Mouse (Mus musculus): ENCODE measurements around the gene Farp1.

Gene Farp1

GRCm38 (mm10) chr14:121229036-121229773 lies 194.2 kb downstream of the Farp1 start:
- no peak for DNase-seq

- no peak for DNase-seq
Observed at GRCm38 (mm10) chr14:121231232-121231631, 196.2 kb downstream of the Farp1 start.

GRCm38 (mm10) chr14:121234741-121235307 lies 199.8 kb downstream of the Farp1 start:
- no peak for DNase-seq

GRCm38 (mm10) chr14:121236736-121237135 lies 201.7 kb downstream of the Farp1 start:
- DNase-seq, result no peak

- no peak for DNase-seq
Observed at GRCm38 (mm10) chr14:121238727-121239126, 203.7 kb downstream of the Farp1 start.

GRCm38 (mm10) chr14:121239386-121239785 lies 204.4 kb downstream of the Farp1 start:
- no peak for DNase-seq

DNA sequence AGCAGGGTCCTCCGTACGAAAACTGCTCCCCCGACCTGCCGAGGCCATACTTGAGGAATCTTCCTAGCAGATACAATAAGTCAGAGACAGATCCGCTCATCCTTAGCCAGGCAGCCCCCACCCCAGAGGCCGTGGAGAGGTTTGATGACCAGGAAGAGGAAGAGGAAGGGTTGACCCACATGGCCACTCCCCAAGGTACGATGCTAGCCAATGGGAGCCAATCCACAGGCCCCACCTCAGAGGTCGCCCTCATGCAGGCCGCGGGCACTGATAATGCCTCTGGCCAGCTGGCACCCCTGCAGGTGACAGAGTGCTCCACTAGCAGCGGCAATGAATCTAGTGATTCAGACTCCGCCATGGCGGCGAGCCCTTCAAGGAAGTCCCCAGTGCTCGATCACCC lies 209.1 kb downstream of the Farp1 start:
- DNase-seq, result no peak

DNA sequence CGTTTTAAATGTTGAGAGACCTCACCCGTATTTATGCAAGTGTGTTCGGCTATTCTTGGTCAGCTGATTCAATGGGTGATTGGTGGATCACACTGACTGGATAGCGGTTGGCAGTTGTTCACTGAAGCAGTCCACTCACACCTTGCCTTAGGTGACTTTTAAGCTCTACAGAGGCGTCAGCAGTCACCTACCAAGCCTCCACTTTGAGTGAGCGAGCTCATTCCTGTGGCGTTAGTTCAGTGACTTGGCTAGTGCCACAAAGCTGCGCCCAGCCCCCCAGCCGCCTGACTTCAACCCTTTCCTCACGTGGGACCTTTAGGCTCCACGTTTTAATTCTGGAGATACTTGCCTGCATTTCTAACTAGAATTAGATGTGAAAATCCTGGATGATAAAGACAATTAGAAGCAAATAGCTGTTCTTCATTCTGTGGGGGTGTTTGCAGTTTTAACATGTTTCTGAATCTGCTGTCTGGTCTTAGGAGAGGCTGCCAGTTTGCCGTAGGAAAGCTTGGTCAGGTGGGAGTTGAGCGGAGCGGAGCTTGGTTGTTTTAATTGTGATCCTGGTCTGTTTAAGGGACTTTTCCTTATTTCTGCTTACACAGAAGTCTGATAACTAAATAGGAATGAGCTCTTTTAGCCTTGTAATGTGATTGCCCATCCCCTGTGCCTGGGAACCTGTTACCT lies 211.2 kb downstream of the Farp1 start:
- DNase-seq, result no peak

DNA sequence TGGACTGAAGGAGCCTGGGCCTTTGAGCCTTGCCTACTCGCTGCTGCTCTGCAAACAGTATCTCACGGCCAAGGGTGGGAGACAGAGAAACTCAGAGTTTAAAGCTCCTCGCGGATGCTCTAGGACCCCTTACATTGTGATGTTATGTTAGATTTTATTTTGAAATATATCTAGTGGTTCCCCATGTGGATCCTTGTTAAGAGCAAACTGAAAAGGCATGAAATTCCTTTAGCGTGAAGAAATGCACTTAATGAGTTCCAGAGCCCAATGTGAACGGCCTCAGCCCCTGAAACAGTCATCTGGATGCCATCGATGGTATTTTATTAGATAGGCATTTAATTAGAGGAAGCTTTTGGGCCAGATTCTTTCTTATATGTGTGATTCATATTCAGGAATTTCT lies 212.3 kb downstream of the Farp1 start:
- no peak for DNase-seq

GRCm38 (mm10) chr14:121248346-121248745 lies 213.3 kb downstream of the Farp1 start:
- DNase-seq, result no peak

DNA sequence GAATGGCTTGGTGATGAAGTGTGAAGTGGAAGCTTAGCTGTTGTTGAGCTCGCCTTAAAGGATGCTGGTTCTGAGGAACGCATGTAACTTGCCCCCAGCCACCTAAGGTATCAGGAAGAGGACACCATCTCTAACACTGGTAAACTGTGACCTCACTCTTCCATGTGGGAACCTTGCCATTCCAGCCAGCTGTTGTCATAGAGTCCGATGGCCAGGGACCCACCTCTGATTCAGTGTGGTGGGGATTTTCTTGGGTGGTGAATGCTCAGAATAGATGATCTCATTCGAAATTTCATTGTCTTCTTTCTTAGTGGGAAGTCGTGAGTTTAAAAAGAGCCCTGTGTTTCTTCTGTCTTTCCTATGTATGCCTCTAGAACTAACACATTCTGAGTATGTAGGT lies 216.1 kb downstream of the Farp1 start:
- no peak for DNase-seq

DNA sequence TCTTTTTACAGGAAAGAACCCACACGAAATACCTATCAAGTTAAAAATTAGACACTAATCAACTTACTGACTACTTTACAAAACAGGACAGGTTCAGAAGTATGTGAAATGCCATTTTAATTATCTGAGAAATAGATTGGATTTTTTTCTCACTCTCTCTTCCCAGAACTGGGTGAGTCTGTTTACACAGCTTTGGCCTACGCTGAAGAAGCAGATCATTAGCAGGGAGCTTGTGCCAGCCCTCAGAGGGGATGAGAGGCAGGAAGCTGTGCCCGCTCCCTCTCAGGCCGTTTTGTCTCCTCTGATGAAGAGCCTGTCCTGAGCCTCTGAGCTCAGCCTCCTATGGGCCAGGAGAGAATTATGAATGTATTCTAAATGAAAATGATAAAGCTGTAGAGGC lies 216.7 kb downstream of the Farp1 start:
- DNase-seq, result no peak

GRCm38 (mm10) chr14:121252542-121252941 lies 217.5 kb downstream of the Farp1 start:
- DNase-seq, result no peak

GRCm38 (mm10) chr14:121254869-121255268 lies 219.9 kb downstream of the Farp1 start:
- no peak for DNase-seq

- DNase-seq, result no peak
Observed at GRCm38 (mm10) chr14:121255469-121255868, 220.5 kb downstream of the Farp1 start.

DNA sequence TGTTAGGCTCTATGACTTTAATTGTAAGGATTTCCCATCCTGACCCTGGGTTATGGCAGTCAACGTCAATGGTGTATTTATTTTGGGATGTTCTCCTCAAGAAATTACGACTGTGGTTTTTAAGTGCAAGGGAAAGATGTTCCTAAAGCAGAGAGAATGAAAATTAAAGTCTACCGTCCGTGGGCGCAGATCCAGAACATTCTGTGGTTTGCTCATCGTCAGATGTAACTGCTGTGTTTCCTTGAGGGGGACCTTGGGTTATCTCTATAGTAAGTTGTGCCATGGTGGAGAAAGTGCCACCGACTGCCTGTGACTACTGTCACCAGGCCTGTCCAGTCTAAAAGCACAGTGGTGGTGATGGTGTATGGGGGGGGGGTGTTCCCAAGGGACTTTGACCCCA lies 221.9 kb downstream of the Farp1 start:
- DNase-seq, result no peak

DNA sequence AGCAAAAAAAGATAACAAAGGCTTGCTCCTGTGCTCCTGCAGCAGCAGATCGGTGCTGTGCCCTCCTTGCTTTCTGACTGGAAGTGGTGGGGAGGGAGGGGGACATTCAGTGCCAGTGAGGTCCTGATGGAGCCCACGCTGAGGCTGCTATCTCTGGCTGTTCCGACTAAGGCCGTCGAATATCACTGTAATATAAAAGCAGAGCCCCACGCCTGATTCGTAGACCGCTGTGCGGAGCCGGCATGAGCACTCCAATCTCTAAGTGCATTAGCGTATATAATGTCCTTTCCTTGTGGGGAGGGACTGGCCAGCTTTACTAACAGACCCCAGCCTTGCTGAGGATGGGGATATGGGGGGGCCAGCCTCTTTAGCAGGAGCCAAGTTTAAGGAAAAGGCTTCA lies 224.3 kb downstream of the Farp1 start:
- no peak for DNase-seq

GRCm38 (mm10) chr14:121259789-121260188 lies 224.8 kb downstream of the Farp1 start:
- DNase-seq, result no peak

DNA sequence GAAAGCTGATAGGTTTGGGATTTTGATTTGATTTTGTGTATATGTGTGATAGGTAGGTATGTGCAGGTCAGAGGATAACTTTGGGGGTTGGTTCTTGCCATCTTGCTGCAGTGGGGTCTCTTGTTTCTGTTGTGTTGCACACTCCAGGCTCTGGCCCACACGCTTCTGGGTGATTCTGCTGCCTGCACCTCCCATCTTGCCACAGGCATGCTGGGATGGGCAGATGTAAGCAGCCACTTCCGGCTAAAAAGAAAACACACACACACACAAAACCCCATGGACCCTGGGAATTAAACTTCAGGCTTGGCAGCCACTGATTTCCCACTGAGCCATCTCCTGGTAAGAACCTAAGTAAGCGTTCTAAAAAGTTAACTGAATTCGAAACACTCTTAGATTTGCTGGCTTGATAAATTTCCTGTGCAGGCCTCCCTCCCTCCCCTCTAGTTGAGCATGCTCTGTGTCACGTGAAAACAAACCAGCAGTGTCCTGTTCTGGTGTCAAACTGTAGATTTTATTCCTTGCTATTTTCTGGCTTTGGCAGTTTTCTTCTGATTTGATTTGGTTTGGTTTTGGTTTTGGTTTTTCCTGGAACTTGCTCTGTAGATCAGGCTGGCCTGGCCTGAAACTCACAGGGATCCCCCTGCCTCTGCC lies 226.4 kb downstream of the Farp1 start:
- no peak for DNase-seq

GRCm38 (mm10) chr14:121262606-121263005 lies 227.6 kb downstream of the Farp1 start:
- DNase-seq, result no peak

DNA sequence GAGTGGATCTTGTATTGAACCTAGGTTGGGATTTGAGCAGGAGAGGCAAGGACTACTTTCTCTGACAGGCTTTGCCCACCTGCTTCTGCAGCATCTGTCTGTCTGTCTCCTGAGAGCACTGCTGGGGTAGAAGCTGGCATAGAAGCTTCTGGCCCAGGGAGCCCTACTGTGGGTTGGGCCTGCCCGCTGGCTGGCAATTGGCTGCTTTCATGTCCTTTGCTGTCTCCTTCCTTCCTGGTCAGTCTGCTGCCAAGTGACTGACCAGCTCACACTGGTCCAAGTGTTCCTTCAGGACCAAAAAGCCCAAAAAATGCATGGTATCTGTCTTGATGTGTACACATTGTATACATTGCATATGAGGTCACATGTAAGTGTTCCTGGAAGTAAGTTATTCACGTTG lies 228.9 kb downstream of the Farp1 start:
- no peak for DNase-seq

- DNase-seq, result no peak
Observed at GRCm38 (mm10) chr14:121264453-121264852, 229.5 kb downstream of the Farp1 start.

DNA sequence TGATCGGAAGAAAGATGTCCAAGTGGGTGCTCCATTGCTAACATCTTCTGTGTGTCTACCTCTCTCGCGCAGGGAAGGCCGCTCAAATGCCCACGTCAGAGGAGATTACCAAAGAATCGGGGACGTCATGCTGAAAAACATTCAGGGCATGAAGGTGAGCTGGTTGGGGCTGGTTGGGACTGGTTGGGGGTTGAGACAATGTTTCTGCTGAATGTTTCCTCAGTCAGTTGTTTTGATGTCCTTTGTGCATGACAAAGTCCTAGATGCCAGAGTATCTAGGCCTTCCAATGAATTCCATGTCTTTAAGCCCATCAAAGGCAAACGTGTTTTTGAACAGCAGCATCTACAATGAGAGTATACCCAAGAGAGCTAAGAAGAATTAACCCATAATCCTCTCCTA lies 232.8 kb downstream of the Farp1 start:
- DNase-seq, result no peak

DNA sequence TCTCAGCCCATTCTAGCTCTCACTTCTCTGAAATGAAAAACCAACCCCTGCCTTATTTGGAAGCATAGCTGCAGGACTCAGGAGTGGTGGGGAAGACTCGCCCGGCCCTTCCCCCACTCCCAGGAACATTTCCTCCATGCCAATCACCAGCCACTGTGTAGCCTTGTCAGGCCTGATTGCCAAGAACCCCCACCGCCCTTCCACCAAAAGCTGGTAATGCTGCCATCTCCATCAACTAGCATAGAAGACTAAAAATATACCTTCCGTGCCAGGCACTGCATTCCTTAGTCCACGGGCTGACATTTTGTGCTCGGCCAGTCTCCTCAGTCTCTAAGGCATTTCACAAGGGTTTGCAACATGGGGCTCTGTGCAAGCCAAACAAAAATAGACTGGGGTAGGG lies 235.5 kb downstream of the Farp1 start:
- no peak for DNase-seq

Data from cerebellum, adult 11 months (tissue).